Mouse (Mus musculus): ENCODE results near the gene Inafm1. TPM values are rescaled to one million over a fixed set of nuclear protein-coding genes. Genes with fewer than 3 reads are reported as not detected.
"Not testable (repeated sequence)": the region's sequence is repeated elsewhere in the genome, so short reads cannot be mapped to it uniquely, and the experiment has no call there.

The Inafm1 gene
- polyA plus RNA-seq, 1 experiment from 2014 or later = 9.3 TPM

DNA sequence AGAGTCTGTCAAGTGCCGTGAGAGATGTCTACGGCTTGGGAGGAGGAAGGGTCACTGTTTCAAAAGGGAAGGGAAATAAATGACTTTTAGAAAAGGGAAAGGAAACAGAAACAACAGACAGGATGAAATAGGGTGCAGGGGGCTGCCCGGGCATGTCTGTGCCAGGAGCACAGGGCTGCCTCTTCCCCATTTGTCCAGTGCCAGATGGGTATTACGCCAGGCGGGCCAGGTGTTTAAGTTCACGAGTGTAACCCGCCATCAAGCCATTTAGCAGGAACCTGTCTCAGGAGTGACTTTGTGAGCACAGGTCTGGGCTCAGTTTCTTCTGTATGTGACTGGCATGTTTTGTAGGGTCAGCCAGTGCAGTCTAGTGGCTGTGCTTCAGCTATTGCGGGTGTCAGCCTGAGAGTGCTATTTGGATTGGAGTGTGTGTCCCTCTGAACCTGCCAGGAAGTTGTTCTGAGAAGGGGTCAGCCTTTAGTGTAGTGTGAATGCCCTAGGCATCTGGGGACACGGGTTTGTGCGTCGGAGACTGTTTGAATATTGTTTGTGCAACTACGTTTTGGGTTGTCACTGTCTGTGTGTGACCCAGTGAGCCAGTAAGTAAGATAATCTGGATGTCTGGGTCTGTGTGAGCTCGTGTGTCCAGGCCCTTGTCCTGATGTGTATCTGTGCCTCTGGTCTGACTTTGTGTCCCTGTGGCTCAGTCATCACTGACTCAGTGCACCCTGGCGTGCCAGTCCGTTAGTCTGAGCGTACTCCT, 35.3 kb upstream of the Inafm1 start:
- ATAC-seq (replicated peaks; ENCODE audit: insufficient number of reproducible peaks, low FRiP score, low TSS enrichment, low read depth) (no peak), DNase-seq (ENCODE audit: low spot score) (no peak)
- Histone ChIP-seq H3K36me3 (replicated peaks; ENCODE audit: control insufficient read depth, insufficient read depth, low read depth, low read length) (no peaks in the 10 kb centered on the region), H3K4me2 (ENCODE audit: low read depth, low read length) (peak overlapping the region; percentile 100), H3K4me1 (ENCODE audit: control insufficient read depth, insufficient read depth, low read length) (peaks cover 18% of the 10 kb centered on the region), H3K27me3 (ENCODE audit: control insufficient read depth, insufficient read depth, low read length) (peaks cover 11% of the 10 kb centered on the region; the same call in 1 of the 2 replicates), H3K27ac (replicated peaks; ENCODE audit: low read depth, low read length) (no peak overlapping the region), H3K4me3 (ENCODE audit: low read depth, low read length) (peak overlapping the region; percentile 71), H3K9ac (replicated peaks; ENCODE audit: low read length) (peak overlapping the region; percentile 50), H3K9me3 (replicated peaks; ENCODE audit: control insufficient read depth, low read length) (no peaks in the 10 kb centered on the region)
- 43% methylated on average over 16 of the region's 16 CpGs for WGBS

DNA sequence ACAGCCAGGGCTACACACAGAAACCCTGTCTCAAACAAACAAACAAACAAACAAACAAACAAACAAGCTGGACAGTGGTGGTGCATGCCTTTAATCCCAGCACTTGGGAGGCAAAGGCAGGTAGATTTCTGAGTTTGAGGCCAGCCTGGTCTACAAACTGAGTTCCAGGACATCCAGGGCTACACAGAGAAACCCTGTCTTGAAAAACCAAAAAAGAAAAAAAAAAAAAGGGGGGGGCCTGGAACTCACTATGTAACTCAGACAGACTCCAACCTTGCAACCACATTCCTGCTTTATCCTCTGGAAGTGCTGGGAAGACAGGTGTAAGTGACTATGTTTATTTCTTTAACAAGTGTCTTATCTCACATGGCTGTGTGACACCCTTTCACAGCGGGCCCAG, 34.7 kb upstream of the Inafm1 start, which contains the start of gene Bbc3:
Gene Bbc3, plus strand, starts transcription at position 301 of the 400 bp plus-strand sequence.
- WGBS = 59% methylated on average over 1 of the region's 1 CpGs
- H3K36me3 ChIP-seq (replicated peaks; ENCODE audit: control insufficient read depth, insufficient read depth, low read depth, low read length); ATAC-seq (replicated peaks; ENCODE audit: insufficient number of reproducible peaks, low FRiP score, low TSS enrichment, low read depth); H3K27ac ChIP-seq (replicated peaks; ENCODE audit: low read depth, low read length); DNase-seq (ENCODE audit: low spot score); H3K9me3 ChIP-seq (replicated peaks; ENCODE audit: control insufficient read depth, low read length): not testable (repeated sequence)
- H3K27me3 ChIP-seq (ENCODE audit: control insufficient read depth, insufficient read depth, low read length) = peaks cover 11% of the 10 kb centered on the region; the same call in 1 of the 2 replicates
- peak within 1 kb of the TSS; percentile 50 for H3K9ac ChIP-seq (replicated peaks; ENCODE audit: low read length)
- H3K4me3 ChIP-seq (ENCODE audit: low read depth, low read length) = peak within 1 kb of the TSS; percentile 71
- peak within 1 kb of the TSS; percentile 100 for H3K4me2 ChIP-seq (ENCODE audit: low read depth, low read length)
- peaks cover 14% of the 10 kb centered on the region for H3K4me1 ChIP-seq (ENCODE audit: control insufficient read depth, insufficient read depth, low read length)

DNA sequence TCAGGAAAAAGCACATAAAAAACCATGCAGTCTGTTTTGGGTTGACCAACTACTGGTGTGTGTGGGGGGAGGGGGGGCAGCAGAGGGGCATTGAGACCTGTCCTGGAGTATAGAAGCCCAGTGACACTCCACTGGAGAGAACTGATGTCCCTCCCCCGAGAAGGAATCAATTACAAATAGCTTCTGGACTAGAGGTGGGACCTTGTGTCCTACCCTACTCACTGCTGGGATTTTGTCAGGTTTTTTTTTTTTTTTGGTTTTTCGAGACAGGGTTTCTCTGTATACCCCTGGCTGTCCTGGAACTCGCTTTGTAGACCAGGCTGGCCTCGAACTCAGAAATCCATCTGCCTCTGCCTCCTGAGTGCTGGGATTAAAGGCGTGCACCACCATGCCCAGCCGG, 33.7 kb upstream of the Inafm1 start:
- H3K4me3 ChIP-seq (ENCODE audit: low read depth, low read length); H3K9me3 ChIP-seq (replicated peaks; ENCODE audit: control insufficient read depth, low read length); DNase-seq (ENCODE audit: low spot score); H3K9ac ChIP-seq (replicated peaks; ENCODE audit: low read length); H3K27ac ChIP-seq (replicated peaks; ENCODE audit: low read depth, low read length); ATAC-seq (replicated peaks; ENCODE audit: insufficient number of reproducible peaks, low FRiP score, low TSS enrichment, low read depth); H3K4me1 ChIP-seq (ENCODE audit: control insufficient read depth, insufficient read depth, low read length); H3K36me3 ChIP-seq (replicated peaks; ENCODE audit: control insufficient read depth, insufficient read depth, low read depth, low read length); H3K4me2 ChIP-seq (ENCODE audit: low read depth, low read length): not testable (repeated sequence)
- 68% methylated on average over 6 of the region's 6 CpGs for WGBS
- peaks cover 10% of the 10 kb centered on the region; the same call in 1 of the 2 replicates for H3K27me3 ChIP-seq (ENCODE audit: control insufficient read depth, insufficient read depth, low read length)

DNA sequence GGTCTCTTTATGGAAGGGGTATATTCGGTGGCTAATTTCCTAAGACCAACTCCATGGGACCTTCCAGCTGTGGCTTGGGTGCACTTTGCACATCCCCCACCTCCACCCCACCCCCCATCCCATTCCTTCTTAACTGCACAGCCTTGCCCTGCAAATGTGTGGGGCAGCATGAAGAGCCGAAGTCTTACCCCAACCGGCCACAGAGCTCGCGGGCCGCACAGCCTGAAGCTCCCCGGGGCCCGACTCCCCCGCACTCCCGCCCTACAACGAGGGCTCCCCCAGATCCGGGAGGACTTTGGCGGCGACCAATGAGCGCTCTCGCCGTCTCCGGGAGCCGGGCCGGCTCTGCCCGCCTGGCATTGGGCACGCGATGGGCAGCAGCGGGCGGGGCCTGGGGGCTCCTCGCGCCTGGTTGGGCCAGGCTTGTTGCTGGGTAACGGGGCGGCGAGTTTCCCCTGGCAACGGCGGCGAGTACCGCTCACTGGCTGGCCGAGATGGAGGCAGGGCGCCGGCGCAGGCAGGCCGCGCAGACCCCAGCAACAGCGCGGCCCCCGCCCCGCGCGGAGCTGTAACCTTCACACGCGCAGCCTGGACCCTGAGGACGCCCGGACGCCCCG, 26.1 kb upstream of the Inafm1 start:
- no peaks in the 10 kb centered on the region for H3K9me3 ChIP-seq (replicated peaks; ENCODE audit: control insufficient read depth, low read length)
- H3K27ac ChIP-seq (replicated peaks; ENCODE audit: low read depth, low read length) = no peak overlapping the region; the same call in 1 of the 2 replicates
- H3K9ac ChIP-seq (replicated peaks; ENCODE audit: low read length) = peak overlapping the region; percentile 62
- under 1% methylated on average over 52 of the region's 52 CpGs for WGBS
- H3K27me3 ChIP-seq (ENCODE audit: control insufficient read depth, insufficient read depth, low read length) = no peaks in the 10 kb centered on the region
- H3K4me1 ChIP-seq (ENCODE audit: control insufficient read depth, insufficient read depth, low read length) = no peaks in the 10 kb centered on the region; the same call in none of the 2 replicates
- ATAC-seq (replicated peaks; ENCODE audit: insufficient number of reproducible peaks, low FRiP score, low TSS enrichment, low read depth) (peak; percentile 86), DNase-seq (ENCODE audit: low spot score) (peak; percentile 91)
- H3K4me3 ChIP-seq (ENCODE audit: low read depth, low read length) = peak overlapping the region; percentile 44
- H3K36me3 ChIP-seq (replicated peaks; ENCODE audit: control insufficient read depth, insufficient read depth, low read depth, low read length) = no peaks in the 10 kb centered on the region
- H3K4me2 ChIP-seq (ENCODE audit: low read depth, low read length) = peak overlapping the region; percentile 90

GRCm38 (mm10) chr7:16298927-16299326, 25.5 kb upstream of the Inafm1 start:
- 74% methylated on average over 5 of the region's 5 CpGs for WGBS
- Histone ChIP-seq H3K9me3 (replicated peaks; ENCODE audit: control insufficient read depth, low read length) (no peaks in the 10 kb centered on the region), H3K4me1 (ENCODE audit: control insufficient read depth, insufficient read depth, low read length) (no peaks in the 10 kb centered on the region; the same call in none of the 2 replicates), H3K36me3 (replicated peaks; ENCODE audit: control insufficient read depth, insufficient read depth, low read depth, low read length) (no peaks in the 10 kb centered on the region), H3K27me3 (ENCODE audit: control insufficient read depth, insufficient read depth, low read length) (no peaks in the 10 kb centered on the region), H3K9ac (replicated peaks; ENCODE audit: low read length) (peak overlapping the region; percentile 62), H3K4me3 (ENCODE audit: low read depth, low read length) (peak overlapping the region; percentile 44), H3K4me2 (ENCODE audit: low read depth, low read length) (peak overlapping the region; percentile 90), H3K27ac (replicated peaks; ENCODE audit: low read depth, low read length) (no peak overlapping the region)
- ATAC-seq (replicated peaks; ENCODE audit: insufficient number of reproducible peaks, low FRiP score, low TSS enrichment, low read depth) = no peak
- DNase-seq (ENCODE audit: low spot score) = no peak

DNA sequence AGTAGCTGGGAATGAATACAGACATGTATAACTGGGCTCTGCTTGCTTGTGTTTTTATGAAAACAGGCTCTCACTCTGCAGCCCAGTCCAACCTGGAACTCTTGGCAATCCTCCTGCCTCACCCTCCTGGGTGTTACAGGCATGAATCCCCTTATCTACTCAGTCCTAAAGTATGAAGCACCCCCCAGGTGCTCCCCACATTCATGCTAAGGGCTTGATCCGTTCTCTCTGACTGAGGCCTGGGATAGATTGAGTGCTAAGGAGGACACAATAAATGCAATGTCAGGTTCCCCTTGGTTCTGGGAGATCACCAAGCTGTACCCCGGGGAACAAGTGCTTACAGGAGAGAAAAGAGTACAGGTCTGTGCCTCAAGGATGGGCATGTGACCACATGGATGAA, 24.2 kb upstream of the Inafm1 start:
- Histone ChIP-seq H3K4me1 (ENCODE audit: control insufficient read depth, insufficient read depth, low read length) (no peaks in the 10 kb centered on the region; the same call in none of the 2 replicates), H3K36me3 (replicated peaks; ENCODE audit: control insufficient read depth, insufficient read depth, low read depth, low read length) (no peaks in the 10 kb centered on the region), H3K27ac (replicated peaks; ENCODE audit: low read depth, low read length) (no peak overlapping the region; the same call in 1 of the 2 replicates), H3K27me3 (ENCODE audit: control insufficient read depth, insufficient read depth, low read length) (no peaks in the 10 kb centered on the region), H3K9ac (replicated peaks; ENCODE audit: low read length) (no peak overlapping the region), H3K4me3 (ENCODE audit: low read depth, low read length) (no peak overlapping the region), H3K4me2 (ENCODE audit: low read depth, low read length) (no peak overlapping the region), H3K9me3 (replicated peaks; ENCODE audit: control insufficient read depth, low read length) (no peaks in the 10 kb centered on the region)
- no peak for DNase-seq (ENCODE audit: low spot score)
- 55% methylated on average over 2 of the region's 2 CpGs for WGBS
- ATAC-seq (replicated peaks; ENCODE audit: insufficient number of reproducible peaks, low FRiP score, low TSS enrichment, low read depth) = no peak

- Histone ChIP-seq H3K27me3 (ENCODE audit: control insufficient read depth, insufficient read depth, low read length) (no peaks in the 10 kb centered on the region), H3K4me3 (ENCODE audit: low read depth, low read length) (peak overlapping the region; percentile 25), H3K9me3 (replicated peaks; ENCODE audit: control insufficient read depth, low read length) (no peaks in the 10 kb centered on the region), H3K4me2 (ENCODE audit: low read depth, low read length) (peak overlapping the region; percentile 50), H3K36me3 (replicated peaks; ENCODE audit: control insufficient read depth, insufficient read depth, low read depth, low read length) (no peaks in the 10 kb centered on the region), H3K4me1 (ENCODE audit: control insufficient read depth, insufficient read depth, low read length) (no peaks in the 10 kb centered on the region; the same call in none of the 2 replicates), H3K9ac (replicated peaks; ENCODE audit: low read length) (peak overlapping the region; percentile 1), H3K27ac (replicated peaks; ENCODE audit: low read depth, low read length) (peak overlapping the region; percentile 41; the same call in 1 of the 2 replicates)
- peak; percentile 90 for DNase-seq (ENCODE audit: low spot score)
- ATAC-seq (replicated peaks; ENCODE audit: insufficient number of reproducible peaks, low FRiP score, low TSS enrichment, low read depth) = no peak
- 0% methylated on average over 22 of the region's 22 CpGs for WGBS
Observed at GRCm38 (mm10) chr7:16296766-16297390, 23.5 kb upstream of the Inafm1 start.

Data from embryonic facial prominence, embryonic 11.5 days (tissue).